Mouse (Mus musculus) bone marrow, adult 2 months (tissue): Measurements from ENCODE around the gene Ddx27.

ENCODE experiments used
- CTCF ChIP-seq: fragments of 200-500 bp; IDR thresholded peaks from 2 replicates; pipeline ENCODE4 v1.5.1; 2011; ENCODE audit warnings: low read length, control low read depth; ENCODE audit not compliant: control insufficient read depth, insufficient read depth
- POLR2A ChIP-seq: fragments of 200-500 bp; IDR thresholded peaks from 2 replicates; pipeline ENCODE4 v1.6.1; 2011; ENCODE audit warnings: low read depth, mild to moderate bottlenecking, control low read depth, low read length, borderline replicate concordance; ENCODE audit not compliant: control insufficient read depth

DNA sequence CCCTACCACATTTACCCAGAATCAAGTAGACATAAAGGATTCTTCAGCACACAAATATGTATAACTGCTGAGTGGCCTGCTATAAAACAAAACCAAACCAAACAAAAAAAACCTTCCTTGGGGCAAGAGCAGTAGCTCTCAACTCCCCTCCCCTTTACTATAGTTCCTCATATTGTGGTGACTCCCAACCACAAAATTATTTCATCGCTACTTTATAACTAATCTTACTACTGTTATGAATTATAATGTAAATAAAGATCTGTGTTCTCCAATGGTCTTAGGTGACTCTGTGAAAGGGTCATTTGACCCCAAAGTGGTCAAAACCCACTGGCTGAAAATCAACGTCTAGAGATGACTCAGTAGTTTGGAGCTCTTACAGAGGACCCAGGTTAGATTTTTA is 34.8 kb upstream of the Ddx27 start:
- TF ChIP-seq CTCF, result no peak
- no peak for TF ChIP-seq POLR2A
